Mouse (Mus musculus) brain, adult 2 months (tissue): ENCODE data around the gene Vmac.

ENCODE experiments used
- DNase-seq: peaks from one replicate; pipeline ENCODE4 v3.0.0; 2011; ENCODE audit warnings: low read depth, low spot score

Gene Vmac

DNA sequence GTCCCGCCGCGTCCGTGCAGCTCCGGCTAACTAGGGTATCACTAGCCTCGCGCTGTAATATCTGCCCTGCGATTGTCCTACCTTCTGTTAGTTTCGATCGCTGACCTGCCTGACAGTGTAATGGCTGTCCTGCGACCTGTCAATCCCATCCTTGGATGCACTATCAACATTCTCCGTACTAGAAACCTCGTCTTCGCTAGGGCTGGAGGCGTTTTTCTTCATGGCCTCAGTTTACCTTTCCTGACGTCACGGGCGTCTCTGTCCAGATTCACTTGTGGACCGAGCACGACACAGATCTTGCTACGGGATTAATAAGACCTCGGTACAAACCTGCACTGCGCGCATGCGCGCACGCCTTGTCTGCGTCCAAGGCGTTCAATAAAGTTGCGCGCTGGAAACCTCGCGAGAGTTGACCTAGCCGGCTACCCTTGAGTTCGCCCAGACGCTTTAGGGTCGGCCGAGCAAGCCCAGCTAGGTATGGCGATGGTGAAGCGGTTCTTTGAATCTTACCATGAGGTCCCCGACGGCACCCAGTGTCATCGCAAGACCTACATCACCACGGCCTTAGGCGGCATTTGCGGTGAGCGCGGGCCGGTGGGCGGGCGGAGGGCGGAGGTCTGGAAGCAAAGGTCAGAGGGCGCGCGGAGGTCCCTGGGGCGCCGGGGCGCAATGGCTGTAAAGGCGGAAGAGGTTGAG is at the start of gene Vmac, which contains the start of gene Ndufa11:
Vmac (minus strand) TSS at position 660 of the 696 bp plus-strand sequence.
Ndufa11 (plus strand) TSS at position 405 of the 696 bp plus-strand sequence.
- DNase-seq: peak; percentile 98

DNA sequence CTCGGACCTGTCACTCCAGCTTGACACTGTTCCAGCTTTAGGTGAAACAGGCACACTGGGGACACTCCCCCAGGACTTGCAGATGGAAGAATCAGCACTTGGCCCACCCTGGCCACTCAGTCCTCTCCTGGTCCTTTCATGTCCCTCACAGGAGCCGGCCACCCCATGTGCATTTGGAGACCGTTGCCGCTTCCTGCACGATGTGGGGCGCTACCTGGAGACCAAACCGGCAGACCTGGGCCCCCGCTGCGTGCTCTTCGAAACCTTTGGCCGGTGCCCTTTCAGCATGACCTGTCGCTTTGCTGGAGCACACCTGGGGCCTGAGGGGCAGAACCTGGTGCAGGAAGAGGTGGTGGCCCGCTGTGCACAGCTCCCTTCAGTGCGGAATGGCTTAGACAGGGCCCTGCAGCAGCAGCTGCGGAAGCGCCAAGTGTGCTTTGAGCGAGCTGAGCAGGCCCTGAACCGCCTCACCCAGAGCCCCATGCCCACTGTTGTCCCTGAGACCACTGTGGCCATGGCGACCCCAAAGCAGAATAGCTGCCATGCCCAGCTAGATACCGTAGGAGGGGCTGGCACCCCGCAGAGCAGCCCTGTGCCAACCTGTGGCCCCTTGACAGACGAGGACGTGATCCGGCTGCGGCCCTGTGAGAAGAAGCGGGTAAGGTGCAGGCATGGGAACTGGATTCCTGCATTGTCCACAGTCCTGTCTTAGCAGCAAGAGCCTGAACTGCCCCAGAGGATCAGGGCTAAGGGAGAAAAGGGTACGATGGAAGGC is 49.0 kb upstream of the Vmac start:
- DNase-seq: no peak

DNA sequence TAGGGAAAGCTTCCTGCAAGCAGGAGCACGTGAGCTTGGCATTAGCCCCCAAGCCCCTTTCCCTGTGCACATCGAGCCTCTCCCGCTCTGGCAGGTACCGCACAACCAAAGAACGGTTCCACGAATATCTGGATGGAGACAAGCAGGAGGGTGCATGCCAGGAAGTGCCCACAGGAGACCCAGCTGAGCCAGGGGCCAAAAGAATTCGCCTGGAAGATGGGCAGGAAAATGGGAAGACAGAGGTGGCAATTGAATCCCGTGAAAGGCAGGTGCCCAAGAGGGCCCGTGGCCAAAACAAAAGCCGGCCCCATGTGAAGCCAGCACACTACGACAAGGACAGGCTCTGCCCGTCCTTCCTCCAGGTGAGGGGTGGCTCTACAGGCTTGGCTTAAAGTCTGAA is 47.6 kb upstream of the Vmac start:
- DNase-seq: no peak

DNA sequence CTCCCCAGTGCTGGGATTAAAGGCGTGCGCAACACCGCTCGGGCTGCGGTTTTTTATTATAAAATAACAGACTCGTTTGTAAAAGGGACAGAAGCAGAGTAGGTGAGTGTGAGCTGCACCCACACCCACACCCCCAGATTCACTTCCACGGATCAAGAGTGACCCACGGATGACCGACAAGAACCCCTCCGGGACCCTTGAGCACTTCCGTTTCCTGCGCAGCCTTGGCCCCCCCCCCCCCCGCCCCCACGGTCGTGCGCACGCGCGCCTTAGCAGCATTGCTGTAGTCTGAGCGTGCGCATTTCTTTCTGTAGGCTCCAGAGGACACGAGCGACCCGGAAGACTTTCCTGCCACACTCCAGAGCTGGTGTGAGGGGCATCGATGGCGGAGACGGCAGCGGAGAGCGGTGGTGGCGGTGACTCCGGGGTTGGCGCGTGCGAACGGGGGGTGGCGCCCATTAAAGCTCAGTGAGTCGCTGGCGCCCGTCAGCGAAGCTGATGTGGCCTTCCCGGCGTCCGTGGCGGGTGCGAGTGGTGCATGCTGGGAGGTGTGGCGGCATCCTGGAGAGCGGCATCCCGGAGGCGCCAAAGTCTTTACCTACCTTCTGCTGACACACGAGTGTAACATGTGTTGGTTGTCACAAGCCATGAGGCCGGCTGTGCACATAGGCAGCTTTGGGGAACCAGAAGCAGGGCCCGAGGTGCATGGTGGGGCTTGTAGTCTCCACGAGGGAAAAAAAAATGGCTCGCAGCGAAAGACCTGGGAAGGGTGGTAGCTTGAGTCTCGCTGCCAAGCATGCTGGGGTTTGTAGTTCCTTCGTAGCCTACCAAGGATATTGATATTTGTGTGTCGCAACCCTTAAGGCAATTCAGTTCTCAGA is 46.9 kb upstream of the Vmac start, which contains the start of gene Dus3l:
Dus3l (plus strand) TSS at position 284 of the 881 bp plus-strand sequence.
- peak; percentile 98 for DNase-seq

DNA sequence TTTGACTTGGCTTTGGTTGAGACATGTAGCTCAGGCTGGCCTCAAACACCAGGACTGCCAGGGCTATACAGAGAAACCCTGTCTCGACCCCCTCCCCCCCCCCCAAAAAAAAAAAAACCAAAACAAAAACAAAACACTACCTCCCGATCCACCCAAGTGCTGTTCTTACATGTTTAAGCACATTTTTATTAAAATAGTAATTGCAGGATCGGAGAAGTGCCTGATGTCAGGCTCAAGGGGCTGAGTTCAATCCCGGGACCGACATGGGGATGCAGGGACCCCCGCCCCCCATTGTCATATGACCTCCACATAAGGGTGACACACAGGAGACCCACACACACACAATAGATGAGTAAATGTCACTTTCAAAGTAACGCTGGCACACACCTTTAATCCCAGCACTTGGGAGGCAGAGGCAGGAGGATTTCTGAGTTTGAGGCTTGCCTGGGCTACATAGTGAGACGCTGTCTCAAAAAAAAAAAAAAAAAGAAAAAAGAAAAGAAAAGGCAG is 46.0 kb upstream of the Vmac start:
- DNase-seq: no peak

DNA sequence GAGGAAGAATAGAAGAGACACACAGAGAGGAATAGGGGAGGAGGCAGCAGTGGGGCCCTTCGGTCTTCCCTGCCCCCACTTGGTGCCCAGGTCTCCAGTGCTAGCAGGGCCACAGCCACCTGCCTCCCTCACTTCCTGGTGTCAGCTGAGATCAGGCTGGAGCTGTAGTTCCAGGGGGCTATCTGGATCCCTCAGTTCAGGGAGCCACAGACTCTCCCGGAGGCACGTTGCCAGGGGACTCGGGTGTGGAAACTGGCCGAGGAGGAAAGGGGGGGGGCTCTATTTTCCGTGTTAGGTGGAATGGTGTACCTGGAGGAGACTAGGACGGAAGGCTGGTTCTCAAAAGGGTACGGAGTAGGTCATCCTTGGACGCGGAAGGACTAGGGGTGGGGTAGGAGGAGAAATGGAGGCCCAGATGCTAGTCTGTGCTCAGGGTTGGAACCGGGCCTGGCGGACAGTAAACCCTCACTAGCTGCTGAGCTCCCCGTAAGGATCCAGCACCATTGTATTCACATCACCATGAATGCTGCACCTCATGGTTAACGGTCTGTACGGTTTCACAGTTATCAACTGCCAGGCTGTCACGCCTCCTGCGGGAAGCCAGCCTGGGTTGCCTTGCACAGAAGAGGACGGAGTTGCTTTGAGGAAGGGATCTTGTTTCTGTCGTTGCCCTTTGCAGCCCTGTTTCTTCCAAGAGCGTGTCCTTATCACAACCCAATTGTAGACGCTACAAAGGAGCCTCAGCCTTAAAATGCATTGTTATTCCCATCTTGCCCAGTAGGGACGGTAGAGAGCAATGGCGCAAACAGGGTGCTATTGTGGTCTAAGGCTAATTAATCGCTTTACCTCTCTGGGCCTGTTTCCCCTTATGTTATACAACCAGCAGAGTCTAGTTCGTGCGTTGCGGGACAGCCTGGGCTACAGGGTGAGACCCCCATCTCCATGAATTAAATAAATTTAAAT is 45.2 kb upstream of the Vmac start:
- DNase-seq: peak; percentile 79

DNA sequence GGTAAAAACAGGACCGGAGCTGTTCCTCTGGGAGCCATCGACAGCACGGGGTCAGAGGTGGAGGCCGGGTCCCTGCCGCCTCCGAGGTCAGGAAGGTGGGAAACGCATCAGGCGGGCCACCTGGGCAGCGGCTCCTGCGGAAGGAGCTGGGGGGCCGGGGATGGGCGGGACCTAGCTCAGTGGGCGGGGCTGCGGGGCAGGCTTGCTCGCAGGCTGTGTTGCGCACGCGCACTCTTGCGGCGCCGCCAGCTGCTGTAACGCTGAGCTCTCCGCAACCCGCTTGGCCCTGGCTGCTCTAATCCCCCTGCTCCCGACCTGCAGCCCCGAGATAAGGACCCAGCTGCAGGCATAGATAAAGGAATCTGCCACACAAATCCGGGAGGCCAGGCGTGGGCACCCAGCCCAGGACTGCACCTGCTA is 44.2 kb upstream of the Vmac start:
- peak; percentile 93 for DNase-seq

DNA sequence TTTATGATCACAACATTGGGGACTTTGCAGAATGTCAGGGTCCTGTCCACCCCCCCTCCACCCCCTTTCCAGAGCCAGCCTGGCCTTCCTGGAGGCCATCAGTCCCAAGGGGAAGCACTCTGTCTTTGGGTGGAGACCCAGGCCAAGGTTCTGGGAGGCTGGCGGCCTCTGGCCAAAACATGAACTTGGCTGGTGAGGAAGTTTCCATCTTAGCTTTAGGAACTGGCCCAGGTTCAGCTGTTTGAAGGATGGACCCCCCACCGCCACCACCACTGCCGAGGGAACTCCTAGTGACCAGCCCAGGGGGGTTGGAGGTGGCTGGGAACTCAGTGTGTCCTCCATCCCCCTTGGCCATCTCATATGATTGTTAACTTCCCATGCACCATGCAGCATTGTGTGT is 43.3 kb upstream of the Vmac start:
- DNase-seq: no peak

DNA sequence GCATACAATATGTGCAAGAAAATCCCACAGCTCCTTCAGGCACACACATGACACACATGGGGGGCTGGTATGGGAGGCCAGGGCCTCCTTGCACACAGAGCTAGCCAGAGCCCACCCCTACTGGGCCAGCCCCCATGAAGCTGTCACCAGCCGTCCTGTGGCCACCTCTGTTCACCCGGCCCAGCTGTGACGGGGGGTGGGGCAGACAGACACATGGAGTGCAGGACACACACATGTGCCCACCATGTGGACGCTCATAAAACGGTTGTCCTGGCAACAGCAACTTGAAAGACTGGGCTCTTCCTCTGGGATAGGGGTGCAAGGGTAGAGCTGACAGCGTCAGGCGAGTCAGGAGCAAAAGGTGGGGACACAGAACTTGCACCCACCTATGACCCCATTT is 41.4 kb upstream of the Vmac start:
- no peak for DNase-seq

DNA sequence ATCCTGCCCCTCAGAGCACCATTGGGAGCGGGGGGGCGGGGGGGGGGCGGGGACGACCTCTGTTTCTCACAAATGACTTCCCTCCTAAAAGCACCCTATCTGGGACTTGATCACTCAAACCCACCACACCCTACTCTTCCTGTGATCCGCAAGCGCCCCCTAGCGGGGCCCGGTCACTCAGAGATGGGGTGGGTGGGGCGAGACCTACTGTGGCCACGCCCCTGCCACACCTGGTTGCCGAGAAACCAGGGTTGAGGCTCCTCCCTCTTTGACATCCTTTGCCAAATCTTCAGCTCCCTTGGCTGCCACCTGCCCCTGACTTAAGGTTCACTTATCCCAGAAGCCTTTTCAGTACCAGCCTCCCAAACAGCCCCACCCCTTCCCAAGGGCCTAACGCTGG is 40.3 kb upstream of the Vmac start:
- peak; percentile 63 for DNase-seq

DNA sequence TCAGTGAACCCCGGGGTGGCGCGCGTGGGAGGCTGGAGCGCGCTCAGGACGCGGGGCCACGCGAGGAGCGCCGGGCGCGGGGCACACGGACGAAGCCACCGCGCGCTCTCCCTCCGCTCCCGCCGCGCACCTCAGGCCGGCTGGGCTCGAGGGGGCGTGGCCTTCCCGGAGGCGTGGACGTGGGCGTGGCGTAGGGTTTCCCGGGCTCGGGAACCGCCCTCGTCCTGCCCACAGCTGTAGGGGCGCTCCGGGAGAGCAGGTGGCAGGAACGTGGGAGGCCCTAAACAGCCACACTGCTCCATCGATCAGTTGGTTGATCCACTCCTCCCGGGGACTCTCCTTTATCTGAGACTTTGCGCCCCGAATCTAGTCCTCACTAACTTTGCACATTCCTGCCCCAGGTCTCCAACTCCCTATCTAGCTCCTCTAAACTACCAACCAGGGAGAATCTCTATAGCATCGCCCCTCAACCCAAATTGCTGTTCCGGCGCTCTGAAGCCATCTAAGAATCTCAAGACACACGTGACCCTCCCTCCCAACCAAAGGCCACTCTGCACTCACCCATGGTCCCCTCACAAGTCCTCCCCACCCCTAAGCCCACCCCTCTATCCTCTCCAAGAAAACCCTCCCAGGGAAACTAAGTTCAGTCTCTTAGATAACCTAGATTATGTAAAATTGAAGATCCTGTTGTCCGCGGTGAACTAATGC is 39.7 kb upstream of the Vmac start, which contains the start of gene Nrtn:
Nrtn (minus strand) TSS at position 115 of the 708 bp plus-strand sequence.
- peak; percentile 60 for DNase-seq

DNA sequence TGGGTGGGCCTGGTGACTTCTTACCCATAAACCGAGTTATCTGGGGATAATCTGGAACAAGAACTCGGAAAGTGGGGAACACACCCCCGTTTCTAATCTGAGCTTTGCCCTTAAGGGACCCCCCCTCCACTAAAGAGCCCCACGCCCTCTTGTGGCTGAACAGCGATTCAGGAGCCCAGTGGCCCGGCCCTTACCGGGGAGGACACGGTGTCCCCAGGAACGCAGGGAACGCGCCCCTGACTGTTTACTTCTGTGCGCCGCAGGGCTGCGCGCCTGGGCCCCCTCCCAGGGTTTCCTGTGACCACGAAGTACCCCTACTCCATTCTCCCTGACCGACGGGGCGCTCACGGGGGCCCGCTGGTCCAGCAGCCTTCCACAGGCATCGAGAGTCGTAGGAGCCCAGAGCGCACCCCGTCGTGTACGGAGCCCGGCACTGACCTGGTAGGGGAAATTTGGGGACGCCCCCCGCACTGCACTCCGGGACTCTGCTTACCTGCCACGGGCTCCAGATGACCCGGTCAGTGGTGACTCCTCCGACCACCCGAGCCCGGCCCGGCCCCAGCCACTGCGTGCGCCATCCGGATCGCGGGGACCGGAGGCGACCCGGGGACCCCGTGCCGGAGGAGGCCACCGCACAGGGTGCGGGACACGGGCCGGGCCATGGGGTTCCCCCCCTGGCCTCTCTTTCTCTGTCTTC is 39.0 kb upstream of the Vmac start:
- DNase-seq: no peak

DNA sequence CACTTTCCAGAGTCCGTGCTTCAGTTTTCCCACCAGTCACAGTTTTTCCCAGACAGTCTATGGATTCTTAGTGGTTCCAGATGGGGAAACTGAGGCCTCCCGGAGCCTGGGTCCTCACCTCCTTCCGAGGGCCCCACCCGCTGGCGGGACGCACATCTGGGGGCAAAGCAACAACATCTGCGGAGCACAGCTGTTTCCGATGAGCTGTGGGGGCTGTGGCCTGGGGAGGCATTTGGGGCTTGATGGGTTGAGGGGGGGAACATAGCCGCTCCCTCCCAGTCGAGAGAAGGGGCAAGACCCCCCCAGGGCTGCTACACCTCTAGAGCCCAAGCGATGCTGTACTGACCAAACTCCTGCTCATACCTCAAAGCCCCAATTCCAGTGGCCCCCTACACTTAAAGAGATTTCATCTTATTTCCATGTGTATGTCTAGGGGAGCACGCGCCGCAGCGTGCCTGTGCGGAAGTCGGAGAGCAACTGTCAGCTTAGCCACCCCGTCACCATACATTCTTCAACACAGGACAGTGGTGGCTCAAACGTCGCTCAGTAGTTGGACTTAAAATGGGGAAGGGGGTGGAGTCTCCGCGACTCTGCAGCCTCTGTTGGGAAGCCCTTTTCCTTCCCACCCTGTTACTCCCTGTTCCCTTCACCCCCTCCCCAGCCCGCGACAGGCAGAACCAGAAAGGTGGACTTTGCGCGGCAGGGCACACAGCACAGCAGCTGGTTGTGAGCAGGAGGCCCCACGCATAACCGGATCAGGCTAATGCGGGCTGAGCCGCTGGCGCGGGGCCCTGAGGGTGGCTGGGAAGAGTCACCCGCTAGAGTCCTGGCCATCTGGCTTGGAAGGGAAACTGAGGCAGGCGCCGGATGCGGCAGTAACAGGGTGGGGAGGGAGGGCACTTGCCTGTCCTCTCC is 36.7 kb upstream of the Vmac start:
- no peak for DNase-seq

DNA sequence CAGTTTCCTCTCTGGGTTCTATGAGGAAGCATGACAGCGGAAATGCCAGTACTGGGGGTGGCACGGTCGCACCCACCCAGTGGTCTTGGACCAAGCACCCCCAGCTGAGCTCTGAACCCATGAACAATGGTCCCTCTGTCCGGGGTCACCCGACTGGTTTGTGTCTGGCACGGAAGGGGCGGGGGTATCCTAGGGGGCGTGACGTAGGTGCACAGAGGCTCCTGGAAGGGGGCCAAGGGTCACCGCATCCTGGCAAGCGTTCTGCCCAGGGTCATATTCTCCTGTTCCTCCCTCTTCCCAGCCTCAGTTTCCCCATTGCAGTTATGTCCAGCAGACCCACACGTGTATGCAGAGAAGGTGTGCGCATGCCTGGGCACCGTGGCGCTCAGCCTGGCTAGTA is 35.6 kb upstream of the Vmac start:
- no peak for DNase-seq

DNA sequence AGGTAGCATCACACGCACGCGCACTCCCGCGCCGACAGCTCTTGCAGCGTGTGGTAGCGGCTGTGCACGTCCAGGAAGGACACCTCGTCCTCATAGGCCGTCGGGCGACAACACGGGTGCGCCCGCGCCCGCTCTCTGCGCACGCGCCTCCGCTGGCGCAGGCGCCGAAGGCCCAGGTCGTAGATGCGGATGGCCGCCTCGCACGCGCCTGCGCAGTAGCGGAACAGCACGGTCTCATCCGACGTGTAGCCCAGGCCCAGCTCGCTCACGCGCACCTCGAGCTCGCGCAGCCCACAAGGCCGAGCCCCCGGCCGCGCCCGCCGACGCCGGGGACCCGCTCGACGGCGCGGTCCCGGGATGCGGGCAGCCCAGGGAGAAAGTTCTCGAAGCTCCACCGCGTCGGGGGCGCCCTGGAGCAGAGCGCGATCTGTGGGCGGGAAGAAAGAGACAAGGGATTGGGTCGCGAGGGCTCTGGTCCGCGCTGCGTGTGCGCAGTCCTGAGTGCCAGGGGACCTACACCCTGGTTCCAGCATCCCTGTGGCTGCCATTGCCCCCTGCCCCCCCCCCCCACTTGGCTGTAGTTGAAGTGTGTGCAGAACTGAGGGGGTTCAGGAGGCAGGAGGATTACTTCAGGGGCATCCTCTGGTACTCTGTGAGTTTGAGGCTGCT is 33.7 kb upstream of the Vmac start:
- DNase-seq: peak; percentile 52

DNA sequence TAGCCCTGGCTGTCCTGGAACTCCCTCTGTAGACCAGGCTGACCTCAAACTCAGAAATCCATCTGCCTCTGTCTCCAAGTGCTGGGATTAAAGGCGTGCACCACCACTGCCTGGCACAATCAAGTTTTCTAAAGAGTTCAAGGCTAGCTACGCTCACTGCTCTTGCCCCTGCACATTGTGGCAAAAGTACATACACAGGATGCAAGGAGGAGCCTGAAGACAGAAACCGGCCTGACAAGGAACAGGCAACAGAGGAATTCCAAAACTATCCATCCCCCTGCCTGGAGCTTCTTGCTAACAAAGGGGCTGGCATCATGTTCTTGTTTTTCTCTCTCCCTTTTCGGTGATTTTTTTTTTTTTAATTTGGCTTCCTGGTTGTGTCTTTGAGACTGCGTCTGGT is 26.4 kb upstream of the Vmac start:
- DNase-seq: no peak

DNA sequence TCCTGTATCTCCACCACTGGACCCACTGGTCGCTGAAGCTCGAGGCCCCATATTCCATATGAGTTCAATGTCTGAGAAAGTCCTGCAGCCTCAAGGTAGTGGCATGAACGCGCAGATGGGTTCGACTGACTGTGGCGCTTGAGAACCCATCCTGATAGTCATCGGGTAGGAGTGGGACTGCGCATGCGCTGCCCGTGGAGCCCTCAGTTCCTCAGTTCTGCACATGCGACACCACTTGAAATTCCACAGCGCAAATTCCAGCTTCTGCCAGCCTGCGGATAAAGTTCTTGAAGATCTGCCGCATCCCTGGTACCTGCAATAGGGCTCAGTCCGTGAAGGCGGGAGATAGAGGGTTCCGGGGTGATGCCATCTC is 23.0 kb upstream of the Vmac start:
- DNase-seq: no peak
